Mouse (Mus musculus) cerebellum, adult 9-11 months (tissue): Measurements from ENCODE around the gene Scgb1a1.
A peak's percentile ranks its signal among the peaks of the same experiment; 100 is the strongest.
"Not testable (repeated sequence)": the region's sequence is repeated elsewhere in the genome, so short reads cannot be mapped to it uniquely, and the experiment has no call there.

Experiments used
- DNase-seq: peaks from one replicate; pipeline ENCODE4 v3.0.0; 2022

Scgb1a1 gene

GRCm38 (mm10) chr19:9100297-9101061 lies 12.7 kb upstream of the Scgb1a1 start:
- no peak for DNase-seq

- DNase-seq: no peak
Observed at GRCm38 (mm10) chr19:9099751-9100150, 12.0 kb upstream of the Scgb1a1 start.

- DNase-seq: no peak
Observed at GRCm38 (mm10) chr19:9097441-9097840, 9.7 kb upstream of the Scgb1a1 start.

- no peak for DNase-seq
Observed at GRCm38 (mm10) chr19:9095111-9095510, 7.4 kb upstream of the Scgb1a1 start.

GRCm38 (mm10) chr19:9090709-9091108 lies 3.0 kb upstream of the Scgb1a1 start:
- DNase-seq: no peak

- DNase-seq: no peak
Observed at GRCm38 (mm10) chr19:9090191-9090590, 2.4 kb upstream of the Scgb1a1 start.

GRCm38 (mm10) chr19:9083892-9084291 lies 3.9 kb downstream of the Scgb1a1 start:
- not testable (repeated sequence) for DNase-seq

GRCm38 (mm10) chr19:9083010-9083355 lies 4.8 kb downstream of the Scgb1a1 start:
- DNase-seq: no peak

- peak; percentile 62 for DNase-seq
Observed at GRCm38 (mm10) chr19:9082191-9083009, 5.4 kb downstream of the Scgb1a1 start.

- DNase-seq: no peak
Observed at GRCm38 (mm10) chr19:9081311-9082190, 6.2 kb downstream of the Scgb1a1 start.

- no peak for DNase-seq
Observed at GRCm38 (mm10) chr19:9079916-9080315, 7.8 kb downstream of the Scgb1a1 start.

- DNase-seq: no peak
Observed at GRCm38 (mm10) chr19:9076982-9077660, 10.6 kb downstream of the Scgb1a1 start.

- DNase-seq: no peak
Observed at GRCm38 (mm10) chr19:9076035-9076434, 11.7 kb downstream of the Scgb1a1 start.

- no peak for DNase-seq
Observed at GRCm38 (mm10) chr19:9075558-9075957, 12.2 kb downstream of the Scgb1a1 start.

- DNase-seq: no peak
Observed at GRCm38 (mm10) chr19:9074424-9074823, 13.3 kb downstream of the Scgb1a1 start.

- no peak for DNase-seq
Observed at GRCm38 (mm10) chr19:9073776-9074411, 13.9 kb downstream of the Scgb1a1 start.

GRCm38 (mm10) chr19:9072157-9072530 lies 15.6 kb downstream of the Scgb1a1 start:
- DNase-seq: no peak

GRCm38 (mm10) chr19:9071456-9072156 lies 16.2 kb downstream of the Scgb1a1 start:
- DNase-seq: peak; percentile 8

GRCm38 (mm10) chr19:9070316-9070715 lies 17.4 kb downstream of the Scgb1a1 start:
- DNase-seq: no peak

- DNase-seq: no peak
Observed at GRCm38 (mm10) chr19:9069687-9070307, 18.0 kb downstream of the Scgb1a1 start.

- no peak for DNase-seq
Observed at GRCm38 (mm10) chr19:9067292-9067691, 20.5 kb downstream of the Scgb1a1 start.
